Mouse (Mus musculus) heart, adult 2 months (tissue): ENCODE data around the gene Sppl2c.

ENCODE experiments used
- EP300 ChIP-seq: fragments of 200-500 bp; IDR thresholded peaks from 2 replicates; pipeline ENCODE4 v1.6.1; 2011; ENCODE audit warnings: low read depth, low read length, control low read depth; ENCODE audit not compliant: insufficient read depth
- POLR2A ChIP-seq: fragments of 200-500 bp; IDR thresholded peaks from 2 replicates; pipeline ENCODE4 v1.6.1; 2011; ENCODE audit warnings: mild to moderate bottlenecking, low read depth, low read length, control low read depth; ENCODE audit not compliant: insufficient read depth

DNA sequence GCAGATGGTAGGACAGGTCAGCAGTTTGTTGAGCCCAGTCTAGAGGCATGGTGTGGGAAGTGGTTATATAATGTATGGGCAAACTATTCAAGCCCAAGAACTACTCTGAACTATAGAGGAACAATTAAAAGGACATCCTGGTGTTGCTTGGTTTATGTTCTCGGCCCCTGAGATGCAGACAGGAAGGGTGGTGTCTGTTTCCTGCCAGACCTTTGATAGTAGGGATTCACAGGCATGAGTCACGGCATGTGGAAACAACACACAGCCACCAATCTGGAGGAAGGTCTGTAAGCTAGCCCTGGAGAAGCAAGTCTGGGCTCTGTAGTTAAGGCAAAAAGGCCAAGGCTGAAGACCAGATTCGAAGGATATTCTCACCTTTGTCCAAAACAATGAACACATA is 17.1 kb downstream of the Sppl2c start:
- TF ChIP-seq POLR2A (no peak), EP300 (no peak)
